Comparison of ENCODE assay signal across 11 mouse cellular contexts in genomic region chr16:76687735-76688447, GRCm38 (mm10).
DNase-seq lines count a peak whose midpoint lies in the region; ATAC-seq lines count a peak whose summit lies in the region.
"Had no signal": no experiment of that assay in that cellular context is flagged by ENCODE, and none has a peak within 500 bp of the region (broad histone marks: within the 10 kb centered on the region; RNA-seq: fewer than 3 reads in every experiment).

No protein-coding gene starts in this region.

- no peak overlapping the region for H3K9ac ChIP-seq in hindbrain, embryonic 13.5 days

- H3K4me3 ChIP-seq in hindbrain, embryonic 13.5 days, result no peak overlapping the region

- no peaks in the 10 kb centered on the region for H3K4me1 ChIP-seq in hindbrain, embryonic 13.5 days (replicated peaks)

- H3K4me2 ChIP-seq in hindbrain, embryonic 13.5 days, result no peak overlapping the region

- WGBS in hindbrain, embryonic 13.5 days, result 91% methylated on average over 18 of the region's 18 CpGs

- no peaks in the 10 kb centered on the region for H3K9me3 ChIP-seq in hindbrain, embryonic 13.5 days

- H3K36me3 ChIP-seq in hindbrain, embryonic 13.5 days, result no peaks in the 10 kb centered on the region

- no peak overlapping the region for H3K27ac ChIP-seq in hindbrain, embryonic 13.5 days
- H3K27ac ChIP-seq: macrophage had no signal

- ATAC-seq in hindbrain, embryonic 13.5 days (ENCODE audit: low FRiP score), result no peak

- peaks cover 7% of the 10 kb centered on the region; the same call in 1 of the 2 replicates for H3K27me3 ChIP-seq in hindbrain, embryonic 13.5 days

- DNase-seq in left cerebral cortex, adult 18-20 months (ENCODE audit: low spot score in 2 of 2), result peak; percentile 13 to 49
- DNase-seq in left cerebral cortex, adult 11 months (ENCODE audit: low spot score), result no peak
- DNase-seq in fat pad, adult 2 months (ENCODE audit: extremely low read depth, low read depth, low spot score), result peak; percentile 57
- DNase-seq in frontal cortex, postnatal 36 days (ENCODE audit: low spot score in 2 of 2), result peak; percentile 15 to 29
- DNase-seq in right cerebral cortex, adult 18-20 months, result peak; percentile 23
- no peak for DNase-seq in thymus, adult 18-20 months
- DNase-seq: adrenal gland, postnatal 14 days; kidney, adult 2 months; thymus, postnatal 14 days had no signal

Comparison
In these comparisons a context has a peak if more than half of its experiments do, and no peak if none do; other contexts are left out.
1. DNase-seq: peak in left cerebral cortex, adult 18-20 months (2 of 2), fat pad, adult 2 months (single experiment), frontal cortex, postnatal 36 days (2 of 2) and right cerebral cortex, adult 18-20 months (single experiment); none in left cerebral cortex, adult 11 months (single experiment) and thymus, adult 18-20 months (0 of 2).